Mouse (Mus musculus): ENCODE data around the gene Pfkm.

- TF ChIP-seq CTCF (IDR thresholded peaks at IDR 0.05; ENCODE audit: extremely low read depth, insufficient read depth, insufficient read length, insufficient replicate concordance) (no peak), POLR2A (IDR thresholded peaks at IDR 0.05; ENCODE audit: low read depth, low read length) (no peak)
Measured at GRCm38 (mm10) chr15:98170917-98171316, 78.5 kb downstream of the Pfkm start.
